ENCODE assay signal across 9 mouse cellular contexts in the genomic region with DNA sequence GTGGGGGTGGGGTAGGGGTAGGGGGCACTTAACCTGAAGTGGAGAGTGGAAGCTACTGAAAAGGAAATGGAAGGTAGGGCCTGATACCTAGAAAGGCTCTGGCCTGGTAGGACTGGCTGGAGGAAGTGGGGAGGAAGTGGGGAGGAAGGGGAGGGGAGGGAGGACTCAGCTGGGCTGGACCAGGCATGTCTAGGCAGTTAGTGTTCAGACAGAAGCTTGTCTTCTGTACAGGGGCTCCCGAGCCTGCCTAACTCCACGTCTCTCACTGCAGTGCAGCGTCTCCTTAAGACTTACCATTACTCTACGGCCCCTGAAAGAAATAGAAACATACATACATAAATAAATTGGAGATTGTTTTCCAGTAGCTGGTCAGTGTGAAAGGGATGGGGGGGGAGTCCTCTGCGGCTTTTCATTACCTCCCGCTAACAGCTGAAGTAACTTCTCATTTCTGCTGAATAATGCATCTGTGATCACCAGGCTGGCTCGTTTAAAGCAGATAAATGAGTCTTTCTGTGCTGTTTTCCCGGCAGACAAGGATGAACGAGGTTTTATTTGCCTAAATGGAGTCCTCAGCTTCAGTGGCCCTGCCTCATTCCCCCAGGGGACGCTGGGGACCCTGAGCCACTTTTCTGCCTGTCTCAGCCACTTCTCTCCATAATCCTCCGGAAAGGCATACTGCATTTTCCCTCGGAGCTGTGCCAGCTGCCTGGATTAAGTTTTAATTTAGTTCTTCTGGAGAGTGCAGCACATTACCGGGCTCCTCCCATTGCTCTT. TPM values are rescaled to one million over a fixed set of nuclear protein-coding genes. Genes with fewer than 3 reads are reported as not detected.
DNase-seq lines count a peak whose midpoint lies in the region; ATAC-seq and TF ChIP-seq lines count a peak whose summit lies in the region.
"Had no signal": no experiment of that assay in that cellular context is flagged by ENCODE, and none has a peak within 500 bp of the region (broad histone marks: within the 10 kb centered on the region; RNA-seq: fewer than 3 reads in every experiment).

No protein-coding gene starts in this region.

- H3K4me3 ChIP-seq in hindbrain, embryonic 13.5 days = no peak overlapping the region
- H3K4me3 ChIP-seq in liver, embryonic 14.5 days (ENCODE audit: insufficient read depth in 1 of 2, low read depth in 2 of 2, low read length in 2 of 2) = no peak overlapping the region
- H3K4me3 ChIP-seq: liver, embryonic 15.5 days had no signal

- 12% methylated on average over 13 of the region's 13 CpGs for WGBS in hindbrain, embryonic 13.5 days
- 14% methylated on average over 13 of the region's 13 CpGs for WGBS in liver, embryonic 14.5 days (ENCODE audit: insufficient replicate concordance)

- 0 out of 2 replicates have a peak overlapping the region, but pooled peaks have one; percentile 43 for H3K9ac ChIP-seq in hindbrain, embryonic 13.5 days
- no peak overlapping the region for H3K9ac ChIP-seq in liver, embryonic 14.5 days (replicated peaks)
- H3K9ac ChIP-seq: liver, embryonic 15.5 days had no signal

- peak overlapping the region; percentile 71 for H3K27ac ChIP-seq in hindbrain, embryonic 13.5 days
- no peak overlapping the region for H3K27ac ChIP-seq in liver, embryonic 14.5 days
- H3K27ac ChIP-seq: liver, embryonic 15.5 days had no signal

- H3K27me3 ChIP-seq in hindbrain, embryonic 13.5 days = no peaks in the 10 kb centered on the region
- H3K27me3 ChIP-seq in liver, embryonic 14.5 days (ENCODE audit: control insufficient read depth, insufficient read depth, low read length) = no peaks in the 10 kb centered on the region
- H3K27me3 ChIP-seq: liver, embryonic 15.5 days had no signal

- no peak for TF ChIP-seq CTCF in liver, embryonic 14.5 days (IDR thresholded peaks at IDR 0.05; ENCODE audit: low read depth)

- peak; percentile 49 for DNase-seq in embryo, embryonic 11 days
- no peak for DNase-seq in embryo, embryonic 10 days (ENCODE audit: low spot score)
- DNase-seq in MN1 (ENCODE audit: low spot score) = peak; percentile 36
- DNase-seq in liver, embryonic 14.5 days (ENCODE audit: low read depth in 3 of 3, low spot score in 3 of 3) = no peak
- DNase-seq in urinary bladder, adult 18-20 months (ENCODE audit: low spot score in 2 of 2) = no peak
- no peak for DNase-seq in urinary bladder, adult 2 months (ENCODE audit: low spot score)
- no peak for DNase-seq in thymus, postnatal 14 days

- no peaks in the 10 kb centered on the region for H3K36me3 ChIP-seq in hindbrain, embryonic 13.5 days
- H3K36me3 ChIP-seq in liver, embryonic 14.5 days (replicated peaks; ENCODE audit: control insufficient read depth, insufficient read depth, low read depth) = no peaks in the 10 kb centered on the region
- H3K36me3 ChIP-seq: liver, embryonic 15.5 days had no signal

- H3K4me1 ChIP-seq in hindbrain, embryonic 13.5 days (replicated peaks) = peaks cover 33% of the 10 kb centered on the region
- peaks cover 0 to 2% of the 10 kb centered on the region in 2 experiments; a peak in 2 of 4 replicates for H3K4me1 ChIP-seq in liver, embryonic 14.5 days (replicated peaks; ENCODE audit: control insufficient read depth in 2 of 2, insufficient read depth in 2 of 2, low read length in 1 of 2)

- H3K4me2 ChIP-seq in hindbrain, embryonic 13.5 days = peak overlapping the region; percentile 40
- peak overlapping the region; percentile 15; the same call in 1 of the 2 replicates for H3K4me2 ChIP-seq in liver, embryonic 14.5 days (ENCODE audit: low read depth)
- H3K4me2 ChIP-seq: liver, embryonic 15.5 days had no signal

- peak; percentile 69 for ATAC-seq in hindbrain, embryonic 13.5 days (ENCODE audit: low FRiP score)
- ATAC-seq in liver, embryonic 14.5 days (ENCODE audit: insufficient read depth) = no peak

- no peak for TF ChIP-seq EP300 in liver, embryonic 14.5 days (IDR thresholded peaks at IDR 0.05; ENCODE audit: low read depth)

- H3K9me3 ChIP-seq in hindbrain, embryonic 13.5 days = no peaks in the 10 kb centered on the region
- no peaks in the 10 kb centered on the region for H3K9me3 ChIP-seq in liver, embryonic 14.5 days (ENCODE audit: control insufficient read depth, low read length)
- H3K9me3 ChIP-seq: liver, embryonic 15.5 days had no signal

RNA-seq across cellular contexts. Expression of a gene that starts 6.1 kb away (rescaled TPM):
- 3.1 and 4.5 TPM in 2 replicates for polyA plus RNA-seq in hindbrain, embryonic 13.5 days (2015; fragmentation: Nextera tagmentation; extraction: Ambion mirVana)
- polyA plus RNA-seq in liver, embryonic 14.5 days (2012; rRNA removed) = 0.40 and 0.73 TPM in 2 replicates
- polyA plus RNA-seq in liver, embryonic 14.5 days (2014; fragmentation: Nextera tagmentation; extraction: Ambion mirVana) = 0.92 and 1.0 TPM in 2 replicates
- 0.10 and 0.11 TPM in 2 replicates for polyA plus RNA-seq in urinary bladder, adult 2 months (2012; rRNA removed)

Comparison
In these comparisons a context has a peak if more than half of its experiments do, and no peak if none do; other contexts are left out.
1. DNase-seq: peak in embryo, embryonic 11 days (single experiment) and MN1 (single experiment); none in embryo, embryonic 10 days (single experiment), liver, embryonic 14.5 days (0 of 3), urinary bladder, adult 18-20 months (0 of 2), urinary bladder, adult 2 months (single experiment) and thymus, postnatal 14 days (single experiment).